8 mouse cellular contexts compared by ENCODE assay signal in the genomic region with DNA sequence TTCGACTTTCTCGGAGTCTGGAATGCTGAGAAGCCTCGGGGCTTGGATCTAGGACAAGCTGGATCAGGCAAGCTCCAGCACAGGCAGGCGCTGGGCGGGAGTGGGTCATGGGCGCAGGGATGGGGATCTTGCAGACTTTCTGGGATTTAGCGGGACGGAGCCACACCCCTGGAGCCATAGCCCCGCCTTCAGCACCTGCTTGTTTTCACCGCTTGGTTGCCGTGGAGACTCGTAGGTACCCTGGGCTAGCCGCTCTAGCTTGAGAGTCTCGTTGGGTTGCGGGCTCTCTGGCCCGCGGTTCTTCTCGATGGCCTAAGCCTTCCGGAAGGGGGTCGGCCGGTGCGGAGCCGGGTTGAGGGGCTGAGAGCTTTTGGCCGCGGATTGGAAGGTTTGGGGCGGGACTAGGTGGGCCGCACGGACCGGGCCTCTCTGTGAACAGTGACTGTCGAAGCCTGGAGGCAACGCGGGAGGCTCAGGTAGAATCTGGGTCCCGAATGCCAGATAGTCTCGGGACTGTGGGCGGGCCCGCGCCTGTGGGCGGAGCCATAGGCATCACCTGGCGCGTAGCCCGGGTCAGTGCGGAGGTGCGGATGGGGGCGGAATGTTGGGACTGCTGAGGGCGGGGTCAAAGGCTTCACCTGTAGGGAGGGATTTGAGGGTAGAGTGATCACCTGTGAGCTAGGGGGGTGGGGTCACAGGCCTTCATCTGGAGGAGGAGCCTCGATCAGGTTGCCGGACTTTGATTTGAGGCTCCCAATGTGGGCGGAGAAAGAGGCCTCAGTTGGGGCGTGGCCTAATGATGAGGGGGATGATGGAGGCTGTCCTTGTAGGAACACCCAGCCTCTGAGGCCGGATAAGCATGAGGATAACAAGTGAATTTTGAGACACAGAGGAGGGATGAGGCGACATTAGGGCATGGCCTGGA. TPM values are rescaled to one million over a fixed set of nuclear protein-coding genes. Genes with fewer than 3 reads are reported as not detected.
DNase-seq lines count a peak whose midpoint lies in the region; ATAC-seq and TF ChIP-seq lines count a peak whose summit lies in the region.

No protein-coding gene starts in this region.

- no peaks in the 10 kb centered on the region for H3K9me3 ChIP-seq in liver, postnatal 0 days (ENCODE audit: low read length)
- H3K9me3 ChIP-seq in neural tube, embryonic 13.5 days, result no peaks in the 10 kb centered on the region

- no peak for TF ChIP-seq CTCF in liver, postnatal 0 days (IDR thresholded peaks at IDR 0.05; ENCODE audit: low read depth)

- H3K27ac ChIP-seq in liver, postnatal 0 days (ENCODE audit: low read depth), result peak overlapping the region; percentile 90
- peak overlapping the region; percentile 82 for H3K27ac ChIP-seq in neural tube, embryonic 13.5 days (replicated peaks)

- H3K4me2 ChIP-seq in liver, postnatal 0 days (ENCODE audit: low read depth, low read length), result peak overlapping the region; percentile 81
- peak overlapping the region; percentile 84 for H3K4me2 ChIP-seq in neural tube, embryonic 13.5 days

- peaks cover 3% of the 10 kb centered on the region; the same call in 1 of the 2 replicates for H3K27me3 ChIP-seq in liver, postnatal 0 days (ENCODE audit: insufficient read depth, low read length)
- H3K27me3 ChIP-seq in neural tube, embryonic 13.5 days, result peaks cover 42% of the 10 kb centered on the region

- peak; percentile 96 for DNase-seq in MN1 (ENCODE audit: low spot score)
- peak; percentile 98 for DNase-seq in cerebellum, adult 9-11 months
- peak; percentile 80 for DNase-seq in heart, postnatal 4 days
- DNase-seq in layer of hippocampus, adult 18-20 months (ENCODE audit: low spot score in 2 of 2), result peak; percentile 91 to 94
- peak; percentile 85 for DNase-seq in liver, postnatal 0 days
- peak; percentile 96 for DNase-seq in telencephalon, adult 2 months (ENCODE audit: low read depth, low spot score)

- peak overlapping the region; percentile 55 for H3K9ac ChIP-seq in liver, postnatal 0 days (replicated peaks)
- H3K9ac ChIP-seq in neural tube, embryonic 13.5 days, result peak overlapping the region; percentile 83

- 3% methylated on average over 49 of the region's 51 CpGs for WGBS in liver, postnatal 0 days (ENCODE audit: insufficient replicate concordance)
- WGBS in neural tube, embryonic 13.5 days, result under 1% methylated on average over 51 of the region's 51 CpGs

- TF ChIP-seq EP300 in liver, postnatal 0 days (IDR thresholded peaks at IDR 0.05; ENCODE audit: low read depth), result no peak

- peaks cover 27% of the 10 kb centered on the region for H3K4me1 ChIP-seq in liver, postnatal 0 days (ENCODE audit: insufficient read depth)
- H3K4me1 ChIP-seq in neural tube, embryonic 13.5 days (replicated peaks), result peaks cover 50% of the 10 kb centered on the region

- peak overlapping the region; percentile 57 for H3K4me3 ChIP-seq in liver, postnatal 0 days (ENCODE audit: low read depth, low read length)
- H3K4me3 ChIP-seq in neural tube, embryonic 13.5 days, result peak overlapping the region; percentile 66

- H3K36me3 ChIP-seq in liver, postnatal 0 days (replicated peaks; ENCODE audit: insufficient read depth, low read length), result no peaks in the 10 kb centered on the region
- H3K36me3 ChIP-seq in neural tube, embryonic 13.5 days, result no peaks in the 10 kb centered on the region

- peak; percentile 62 for ATAC-seq in frontal cortex, adult (ENCODE audit: low TSS enrichment)
- ATAC-seq in liver, postnatal 0 days, result peak; percentile 88
- peak; percentile 84 for ATAC-seq in neural tube, embryonic 13.5 days (ENCODE audit: low read depth)

RNA-seq across cellular contexts. Expression of a gene that starts 0.9 kb away (rescaled TPM):
- 10 to 100 TPM; 77.0 to 80.3 TPM for total RNA-seq in heart, postnatal 4 days (2021)
- 100 to 1,000 TPM; 105 to 126 TPM for total RNA-seq in layer of hippocampus, adult 18-20 months (2021)
- polyA plus RNA-seq in liver, postnatal 0 days (2015; fragmentation: Nextera tagmentation; extraction: Ambion mirVana), result 6.0 and 6.8 TPM in 2 replicates
- 81.7 and 82.0 TPM in 2 replicates for polyA plus RNA-seq in neural tube, embryonic 13.5 days (2015; fragmentation: Nextera tagmentation; extraction: Ambion mirVana)

RNA-seq across cellular contexts. Expression of a gene that starts 3.2 kb away (rescaled TPM):
- not detected for total RNA-seq in heart, postnatal 4 days (2021)
- total RNA-seq in layer of hippocampus, adult 18-20 months (2021), result under 1 TPM; 0.12 to 0.15 TPM
- 0.08 TPM in 1 of 2 replicates, not detected in the other for polyA plus RNA-seq in liver, postnatal 0 days (2015; fragmentation: Nextera tagmentation; extraction: Ambion mirVana)
- not detected in 2 replicates for polyA plus RNA-seq in neural tube, embryonic 13.5 days (2015; fragmentation: Nextera tagmentation; extraction: Ambion mirVana)

RNA-seq across cellular contexts. Expression of a gene that starts 11.0 kb away (rescaled TPM):
- total RNA-seq in heart, postnatal 4 days (2021), result not detected
- under 1 TPM in 1 of 2 experiments, not detected in 1; 0.20 TPM for total RNA-seq in layer of hippocampus, adult 18-20 months (2021)
- 0.62 and 0.66 TPM in 2 replicates for polyA plus RNA-seq in liver, postnatal 0 days (2015; fragmentation: Nextera tagmentation; extraction: Ambion mirVana)
- polyA plus RNA-seq in neural tube, embryonic 13.5 days (2015; fragmentation: Nextera tagmentation; extraction: Ambion mirVana), result 0.25 TPM in 1 of 2 replicates, not detected in the other

RNA-seq across cellular contexts. Expression of a gene that starts 22.3 kb away (rescaled TPM):
- 10 to 100 TPM; 92.0 to 95.5 TPM for total RNA-seq in heart, postnatal 4 days (2021)
- total RNA-seq in layer of hippocampus, adult 18-20 months (2021), result 10 to 100 TPM; 32.0 to 33.1 TPM
- polyA plus RNA-seq in liver, postnatal 0 days (2015; fragmentation: Nextera tagmentation; extraction: Ambion mirVana), result 153 and 158 TPM in 2 replicates
- 191 and 213 TPM in 2 replicates for polyA plus RNA-seq in neural tube, embryonic 13.5 days (2015; fragmentation: Nextera tagmentation; extraction: Ambion mirVana)

RNA-seq across cellular contexts. Expression of a gene that starts 26.9 kb away (rescaled TPM):
- total RNA-seq in heart, postnatal 4 days (2021), result 10 to 100 TPM; 31.6 to 32.4 TPM
- total RNA-seq in layer of hippocampus, adult 18-20 months (2021), result 10 to 100 TPM; 29.9 to 37.9 TPM
- 61.7 and 62.5 TPM in 2 replicates for polyA plus RNA-seq in liver, postnatal 0 days (2015; fragmentation: Nextera tagmentation; extraction: Ambion mirVana)
- 56.2 and 60.7 TPM in 2 replicates for polyA plus RNA-seq in neural tube, embryonic 13.5 days (2015; fragmentation: Nextera tagmentation; extraction: Ambion mirVana)

Comparison
In these comparisons a context has a peak if more than half of its experiments do, and no peak if none do; other contexts are left out.
1. Peak in every context shown above with its lines: DNase-seq, ATAC-seq, H3K4me3 ChIP-seq and H3K27ac ChIP-seq.